Mouse (Mus musculus) megakaryocyte-erythroid progenitor cell, adult 5-6 weeks (primary cell): ENCODE results near the gene Tnfsf13b. TPM values are rescaled to one million over a fixed set of nuclear protein-coding genes. Genes with fewer than 3 reads are reported as not detected.

Experiments
- ATAC-seq: replicated peaks from 2 replicates; pipeline ENCODE4 v1.8.0; 2016; ENCODE audit warnings: mild to moderate bottlenecking, inconsistent platforms; ENCODE audit not compliant: severe bottlenecking, poor library complexity, low FRiP score, low TSS enrichment
- total RNA-seq, 2 experiments: library from RNA; stranded (forward) in 1 of 2; stranded (reverse) in 1 of 2; fragments of 200-1000, 215-1000 nt in 1 of 2; fragments of >200 nt in 1 of 2; fragmentation: Nextera tagmentation in 1 of 2; gene quantifications; 2 replicates each; pipeline ENCODE4 v1.2.3; 2014 to 2017

Gene Tnfsf13b
- total RNA-seq, 2 experiments from 2014 or later, result not detected

GRCm38 (mm10) chr8:10040866-10041265 lies 34.6 kb downstream of the Tnfsf13b start:
- ATAC-seq, result no peak

DNA sequence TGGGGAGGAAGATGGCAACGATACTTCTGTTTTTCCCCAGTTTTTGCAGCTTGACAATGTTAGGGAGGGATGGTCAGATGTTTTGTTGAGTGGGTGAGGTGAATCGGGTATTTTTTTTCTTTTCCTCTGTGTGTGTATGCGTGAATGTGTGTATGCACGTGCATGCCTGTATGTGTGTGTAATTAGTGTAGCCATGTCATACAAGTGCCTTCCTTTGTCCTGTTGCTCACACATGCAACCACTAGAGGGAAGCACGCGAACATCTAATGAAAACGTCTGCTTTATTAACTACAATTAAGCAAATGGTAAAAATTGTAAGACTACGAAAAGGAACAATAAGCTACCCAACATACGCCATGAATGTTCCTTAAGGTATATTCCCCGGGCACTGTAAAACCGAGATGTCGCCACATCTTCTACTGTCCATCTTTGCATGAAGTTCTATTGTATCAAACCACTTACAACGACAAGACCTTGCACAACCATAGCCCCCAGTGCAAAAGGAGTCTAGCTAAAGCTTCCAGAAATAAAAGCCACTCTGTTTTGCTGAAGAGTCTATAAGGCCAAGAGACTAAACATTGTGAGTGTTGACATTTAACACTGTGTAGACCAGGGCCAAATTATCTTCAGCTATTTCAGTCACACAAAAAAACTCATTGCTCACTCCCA lies 37.7 kb downstream of the Tnfsf13b start:
- no peak for ATAC-seq

GRCm38 (mm10) chr8:10045743-10046142 lies 39.5 kb downstream of the Tnfsf13b start:
- no peak for ATAC-seq

- ATAC-seq, result no peak
Measured at GRCm38 (mm10) chr8:10049162-10049561, 42.9 kb downstream of the Tnfsf13b start.

DNA sequence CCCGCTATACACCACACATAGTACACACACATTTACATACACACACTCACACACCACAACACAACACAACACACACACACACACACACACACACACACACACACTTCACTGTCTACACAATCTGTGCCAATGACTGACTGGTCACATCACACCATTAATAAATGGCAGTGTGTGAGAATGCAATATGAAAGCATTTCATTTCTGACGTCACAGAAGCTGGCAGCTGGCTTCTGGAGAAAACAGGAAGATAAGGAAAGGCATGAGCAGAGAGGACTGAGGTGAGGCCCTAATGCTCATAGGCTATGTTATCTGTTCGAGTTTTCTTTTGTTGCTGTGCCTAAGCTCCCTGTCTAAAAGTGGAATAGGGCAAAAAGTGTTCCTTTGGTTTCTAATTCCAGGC lies 45.3 kb downstream of the Tnfsf13b start:
- no peak for ATAC-seq

GRCm38 (mm10) chr8:10053571-10053990 lies 47.3 kb downstream of the Tnfsf13b start:
- no peak for ATAC-seq

- ATAC-seq, result no peak
Measured at GRCm38 (mm10) chr8:10061001-10061400, 54.7 kb downstream of the Tnfsf13b start.

GRCm38 (mm10) chr8:10066906-10067305 lies 60.6 kb downstream of the Tnfsf13b start:
- no peak for ATAC-seq

- ATAC-seq, result no peak
Measured at GRCm38 (mm10) chr8:10067775-10068174, 61.5 kb downstream of the Tnfsf13b start.

DNA sequence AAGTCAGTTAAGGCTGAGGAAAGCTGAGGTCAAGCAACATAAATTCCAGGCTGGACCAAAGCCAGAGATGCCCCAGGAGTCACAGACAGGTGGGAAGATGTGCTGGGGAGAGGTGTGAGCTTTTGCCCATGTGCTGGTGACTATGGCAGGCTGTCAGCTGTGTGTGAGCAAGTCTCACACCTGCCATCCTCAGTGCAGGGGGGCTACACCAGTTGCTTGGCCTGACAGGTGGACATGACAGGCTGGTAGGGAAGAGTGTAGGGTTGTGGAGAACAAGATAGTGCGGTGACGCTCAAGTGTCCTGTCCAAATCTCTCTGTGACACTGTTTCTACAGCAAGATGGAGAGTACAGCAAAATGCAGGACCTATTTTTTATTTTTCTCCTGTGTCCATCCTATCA lies 66.1 kb downstream of the Tnfsf13b start:
- no peak for ATAC-seq

Other genes with a start within 250 kb of the Tnfsf13b start
- not detected in 2 replicates for gene Fam155a, start 235.3 kb upstream of the Tnfsf13b start, total RNA-seq (2014; fragmentation: Nextera tagmentation)
- not detected in 2 replicates for gene Fam155a, start 235.3 kb upstream of the Tnfsf13b start, total RNA-seq (2017)
- gene Gm10217, start 142.2 kb upstream of the Tnfsf13b start, total RNA-seq (2014; fragmentation: Nextera tagmentation), result not detected in 2 replicates
- not detected in 2 replicates for gene Gm10217, start 142.2 kb upstream of the Tnfsf13b start, total RNA-seq (2017)
- 2.6 and 3.0 TPM in 2 replicates for gene Lig4, start 28.8 kb upstream of the Tnfsf13b start, total RNA-seq (2014; fragmentation: Nextera tagmentation)
- gene Lig4, start 28.8 kb upstream of the Tnfsf13b start, total RNA-seq (2017), result 1.5 and 3.8 TPM in 2 replicates
- 9.2 and 12.8 TPM in 2 replicates for gene Abhd13, start 28.8 kb upstream of the Tnfsf13b start, total RNA-seq (2014; fragmentation: Nextera tagmentation)
- 13.9 and 14.0 TPM in 2 replicates for gene Abhd13, start 28.8 kb upstream of the Tnfsf13b start, total RNA-seq (2017)
- gene Myo16, start 147.4 kb downstream of the Tnfsf13b start, total RNA-seq (2014; fragmentation: Nextera tagmentation), result not detected in 2 replicates
- gene Myo16, start 147.4 kb downstream of the Tnfsf13b start, total RNA-seq (2017), result not detected in 2 replicates